Comparison of ENCODE assay signal across 7 mouse cellular contexts in genomic region chr5:118465991-118466750, GRCm38 (mm10).
DNase-seq lines count a peak whose midpoint lies in the region; ATAC-seq and TF ChIP-seq lines count a peak whose summit lies in the region.

No protein-coding gene starts in this region.

- H3K4me3 ChIP-seq in G1E (ENCODE audit: low read depth, low read length): peak overlapping the region; percentile 68; the same call in 1 of the 2 replicates
- peak overlapping the region; percentile 24 for H3K4me3 ChIP-seq in forebrain, embryonic 12.5 days (replicated peaks)
- peak overlapping the region; percentile 1; the same call in 1 of the 2 replicates for H3K4me3 ChIP-seq in limb, embryonic 11.5 days (ENCODE audit: low read depth, low read length)
- peak overlapping the region; percentile 18; the same call in 1 of the 2 replicates for H3K4me3 ChIP-seq in neural tube, embryonic 12.5 days

- H3K9ac ChIP-seq in forebrain, embryonic 12.5 days: peak overlapping the region; percentile 38
- H3K9ac ChIP-seq in limb, embryonic 11.5 days (ENCODE audit: low read length): peak overlapping the region; percentile 36
- peak overlapping the region; percentile 38; the same call in 1 of the 2 replicates for H3K9ac ChIP-seq in neural tube, embryonic 12.5 days

- no peaks in the 10 kb centered on the region for H3K9me3 ChIP-seq in G1E (replicated peaks)
- H3K9me3 ChIP-seq in forebrain, embryonic 12.5 days: no peaks in the 10 kb centered on the region
- H3K9me3 ChIP-seq in limb, embryonic 11.5 days (ENCODE audit: control insufficient read depth, low read length): no peaks in the 10 kb centered on the region
- no peaks in the 10 kb centered on the region for H3K9me3 ChIP-seq in neural tube, embryonic 12.5 days

- TF ChIP-seq CTCF in G1E (IDR thresholded peaks at IDR 0.05; ENCODE audit: low read depth, low read length): no peak

- H3K4me1 ChIP-seq in G1E (ENCODE audit: insufficient read depth, low read depth, low read length): peaks cover 63% of the 10 kb centered on the region
- peaks cover 28% of the 10 kb centered on the region for H3K4me1 ChIP-seq in forebrain, embryonic 12.5 days
- peaks cover 30% of the 10 kb centered on the region for H3K4me1 ChIP-seq in limb, embryonic 11.5 days (ENCODE audit: control insufficient read depth, insufficient read depth, low read length)
- peaks cover 16% of the 10 kb centered on the region for H3K4me1 ChIP-seq in neural tube, embryonic 12.5 days

- H3K36me3 ChIP-seq in G1E (replicated peaks): no peaks in the 10 kb centered on the region
- no peaks in the 10 kb centered on the region for H3K36me3 ChIP-seq in forebrain, embryonic 12.5 days (replicated peaks)
- H3K36me3 ChIP-seq in limb, embryonic 11.5 days (ENCODE audit: control insufficient read depth, insufficient read depth, low read length): no peaks in the 10 kb centered on the region
- no peaks in the 10 kb centered on the region for H3K36me3 ChIP-seq in neural tube, embryonic 12.5 days

- peak overlapping the region; percentile 53 for H3K4me2 ChIP-seq in forebrain, embryonic 12.5 days
- H3K4me2 ChIP-seq in limb, embryonic 11.5 days (ENCODE audit: low read depth, severe bottlenecking): peak overlapping the region; percentile 52
- H3K4me2 ChIP-seq in neural tube, embryonic 12.5 days (replicated peaks): peak overlapping the region; percentile 60

- peak; percentile 58 for ATAC-seq in G1E (ENCODE audit: extremely low read depth, insufficient number of reproducible peaks, low FRiP score, poor library complexity, severe bottlenecking)
- ATAC-seq in forebrain, embryonic 12.5 days (ENCODE audit: low FRiP score): peak; percentile 23; the same call in 1 of the 2 replicates
- no peak for ATAC-seq in limb, embryonic 11.5 days (ENCODE audit: insufficient number of reproducible peaks, low FRiP score, low TSS enrichment, low read depth)
- ATAC-seq in neural tube, embryonic 12.5 days (ENCODE audit: low FRiP score, low read depth): no peak

- DNase-seq in A20 (ENCODE audit: low read depth, low spot score) (peak; percentile 71), G1E (ENCODE audit: low spot score) (peak; percentile 33)
- DNase-seq in limb, embryonic 11.5 days (ENCODE audit: low spot score): peak; percentile 62
- DNase-seq in cerebellum, adult 9-11 months: no peak
- no peak for DNase-seq in layer of hippocampus, adult 11-12 months (ENCODE audit: low spot score)

- H3K27ac ChIP-seq in forebrain, embryonic 12.5 days: peak overlapping the region; percentile 53
- peak overlapping the region; percentile 89 for H3K27ac ChIP-seq in limb, embryonic 11.5 days (replicated peaks; ENCODE audit: low read depth, low read length)
- H3K27ac ChIP-seq in neural tube, embryonic 12.5 days: no peak overlapping the region

- 13% methylated on average over 10 of the region's 10 CpGs for WGBS in forebrain, embryonic 12.5 days
- WGBS in limb, embryonic 11.5 days: 8% methylated on average over 10 of the region's 10 CpGs
- WGBS in neural tube, embryonic 12.5 days: 13% methylated on average over 10 of the region's 10 CpGs

- H3K27me3 ChIP-seq in G1E (ENCODE audit: insufficient read depth, low read length): peaks cover 69% of the 10 kb centered on the region
- H3K27me3 ChIP-seq in forebrain, embryonic 12.5 days: peaks cover 8% of the 10 kb centered on the region
- no peaks in the 10 kb centered on the region for H3K27me3 ChIP-seq in limb, embryonic 11.5 days (ENCODE audit: control insufficient read depth, insufficient read depth, low read length)
- H3K27me3 ChIP-seq in neural tube, embryonic 12.5 days (replicated peaks): no peaks in the 10 kb centered on the region

Comparison
In these comparisons a context has a peak if more than half of its experiments do, and no peak if none do; other contexts are left out.
1. DNase-seq: peak in A20 (single experiment), G1E (single experiment) and limb, embryonic 11.5 days (single experiment); none in cerebellum, adult 9-11 months (single experiment) and layer of hippocampus, adult 11-12 months (single experiment).
2. ATAC-seq: peak in G1E (single experiment) and forebrain, embryonic 12.5 days (single experiment); none in limb, embryonic 11.5 days (single experiment) and neural tube, embryonic 12.5 days (single experiment).
3. H3K4me3 ChIP-seq: peak in every context shown above with its lines; median percentile 68 in G1E; 24 in forebrain, embryonic 12.5 days; 18 in neural tube, embryonic 12.5 days; 1 in limb, embryonic 11.5 days.
4. Peak in every context shown above with its lines, with median percentiles within 50 percentile points of each other: H3K4me2 ChIP-seq and H3K9ac ChIP-seq.